Mouse (Mus musculus) stomach, embryonic 14.5 days (tissue): ENCODE data around the gene Cd101. TPM values are rescaled to one million over a fixed set of nuclear protein-coding genes. Genes with fewer than 3 reads are reported as not detected.

ENCODE experiments used
- ATAC-seq: fragments of 200-750 bp; cut with Nextera tagmentation; 2 replicates; pipeline ENCODE4 v1.8.0; 2017; ENCODE audit warnings: low read depth, moderate TSS enrichment; ENCODE audit not compliant: insufficient number of reproducible peaks, insufficient read depth, low FRiP score
- H3K27ac ChIP-seq: fragments of 300-500 bp; sonication (generic); 2 replicates; pipeline ENCODE4 v1.5.1; 2014; ENCODE audit warnings: mild to moderate bottlenecking, low read length, moderate library complexity, mixed read lengths
- H3K27me3 ChIP-seq: fragments of 300-500 bp; sonication (generic); 2 replicates; pipeline ENCODE4 v1.6.1; 2014; ENCODE audit warnings: low read length, control low read depth, mixed read lengths; ENCODE audit not compliant: control insufficient read depth, insufficient read depth
- H3K36me3 ChIP-seq: fragments of 300-500 bp; sonication (generic); 2 replicates; pipeline ENCODE4 v1.6.1; 2014; ENCODE audit warnings: mild to moderate bottlenecking, control low read depth, low read length, moderate library complexity, mixed read lengths; ENCODE audit not compliant: control insufficient read depth, insufficient read depth
- H3K4me1 ChIP-seq: fragments of 300-500 bp; sonication (generic); 2 replicates; pipeline ENCODE4 v1.6.1; 2014; ENCODE audit warnings: low read length, control low read depth, mixed read lengths; ENCODE audit not compliant: control insufficient read depth, insufficient read depth
- H3K4me2 ChIP-seq: fragments of 300-500 bp; sonication (generic); replicated peaks from 2 replicates; pipeline ENCODE4 v1.6.1; 2014; ENCODE audit warnings: low read depth, low read length, control low read depth
- H3K4me3 ChIP-seq: fragments of 300-500 bp; sonication (generic); 2 replicates; pipeline ENCODE4 v1.5.1; 2014; ENCODE audit warnings: low read depth, low read length, control low read depth
- H3K9ac ChIP-seq: fragments of 300-500 bp; sonication (generic); replicated peaks from 2 replicates; pipeline ENCODE4 v1.6.1; 2014; ENCODE audit warnings: low read depth, mild to moderate bottlenecking, control low read depth, low read length, moderate library complexity, mixed read lengths
- H3K9me3 ChIP-seq: fragments of 300-500 bp; sonication (generic); 2 replicates; pipeline ENCODE4 v1.6.1; 2016; ENCODE audit warnings: low read depth, low read length, control low read depth; ENCODE audit not compliant: control insufficient read depth
- WGBS: fragments of 180-500 bp; shearing (Covaris S2); extraction: QIAGEN DNeasy Blood & Tissue Kit; methylation state at CpG from one replicate; pipeline ENCODE4 v1.1.7; 2014; 5-methylcytosine and 5-hydroxymethylcytosine counted together
- polyA plus RNA-seq: library from polyadenylated mRNA; unstranded; fragments of >200 nt; fragmentation: Nextera tagmentation; extraction: Ambion mirVana; gene quantifications from 2 replicates; pipeline ENCODE4 v1.2.1, GENCODE M21; 2014

The Cd101 gene
- polyA plus RNA-seq, 1 experiment from 2014 or later: not detected

GRCm38 (mm10) chr3:100993158-100993557 is 36.2 kb downstream of the Cd101 start:
- H3K4me2 ChIP-seq: no peak overlapping the region
- no peak overlapping the region for H3K4me3 ChIP-seq
- ATAC-seq: no peak
- no peaks in the 10 kb centered on the region for H3K27me3 ChIP-seq
- 0 out of 2 replicates have a peak, but pooled peaks cover 11% of the 10 kb centered on the region for H3K4me1 ChIP-seq
- 55% methylated on average over 7 of the region's 7 CpGs for WGBS
- H3K9me3 ChIP-seq: no peaks in the 10 kb centered on the region
- no peak overlapping the region for H3K27ac ChIP-seq
- H3K36me3 ChIP-seq: no peaks in the 10 kb centered on the region
- no peak overlapping the region for H3K9ac ChIP-seq

- Histone ChIP-seq H3K9me3 (no peaks in the 10 kb centered on the region), H3K27ac (no peak overlapping the region), H3K4me3 (no peak overlapping the region), H3K4me1 (0 out of 2 replicates have a peak, but pooled peaks cover 11% of the 10 kb centered on the region), H3K27me3 (no peaks in the 10 kb centered on the region), H3K9ac (no peak overlapping the region), H3K4me2 (no peak overlapping the region), H3K36me3 (no peaks in the 10 kb centered on the region)
- no peak for ATAC-seq
- 54% methylated on average over 1 of the region's 1 CpGs for WGBS
Measured at GRCm38 (mm10) chr3:100990231-100990630, 39.1 kb downstream of the Cd101 start.

DNA sequence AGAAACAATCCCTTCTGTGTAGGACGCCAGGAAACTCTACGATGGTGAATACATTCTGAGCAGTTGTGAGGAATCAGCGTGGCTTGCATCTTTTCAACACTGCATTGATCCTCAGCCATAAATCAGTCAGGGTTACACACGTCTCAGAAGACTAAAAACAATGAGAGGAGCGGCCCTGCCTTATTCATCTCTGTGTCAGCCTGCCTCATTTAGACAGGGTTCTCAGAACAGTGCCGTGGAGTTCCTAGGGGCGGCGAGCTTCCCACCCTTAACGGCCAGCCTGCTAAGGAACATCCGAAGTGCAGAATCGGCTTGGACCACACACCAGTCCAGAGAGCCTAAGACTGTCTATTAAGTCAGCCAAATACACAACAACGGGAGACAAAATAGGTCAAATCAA is 39.9 kb downstream of the Cd101 start:
- H3K4me3 ChIP-seq: no peak overlapping the region
- no peaks in the 10 kb centered on the region for H3K36me3 ChIP-seq
- no peak for ATAC-seq
- no peak overlapping the region for H3K4me2 ChIP-seq
- no peak overlapping the region for H3K27ac ChIP-seq
- no peaks in the 10 kb centered on the region for H3K27me3 ChIP-seq
- no peak overlapping the region for H3K9ac ChIP-seq
- no peaks in the 10 kb centered on the region for H3K9me3 ChIP-seq
- H3K4me1 ChIP-seq: peaks cover 11% of the 10 kb centered on the region; the same call in 1 of the 2 replicates
- WGBS: 29% methylated on average over 12 of the region's 12 CpGs

GRCm38 (mm10) chr3:100979290-100979689 is 50.1 kb downstream of the Cd101 start:
- no peak overlapping the region for H3K4me2 ChIP-seq
- no peaks in the 10 kb centered on the region for H3K36me3 ChIP-seq
- H3K27me3 ChIP-seq: no peaks in the 10 kb centered on the region
- no peak for ATAC-seq
- no peaks in the 10 kb centered on the region for H3K4me1 ChIP-seq
- H3K4me3 ChIP-seq: no peak overlapping the region
- H3K9me3 ChIP-seq: no peaks in the 10 kb centered on the region
- H3K9ac ChIP-seq: no peak overlapping the region
- H3K27ac ChIP-seq: no peak overlapping the region
- WGBS: 75% methylated on average over 8 of the region's 8 CpGs

GRCm38 (mm10) chr3:100973906-100974305 is 55.5 kb downstream of the Cd101 start:
- 0% methylated on average over 1 of the region's 1 CpGs for WGBS
- ATAC-seq: no peak
- no peak overlapping the region for H3K4me3 ChIP-seq

DNA sequence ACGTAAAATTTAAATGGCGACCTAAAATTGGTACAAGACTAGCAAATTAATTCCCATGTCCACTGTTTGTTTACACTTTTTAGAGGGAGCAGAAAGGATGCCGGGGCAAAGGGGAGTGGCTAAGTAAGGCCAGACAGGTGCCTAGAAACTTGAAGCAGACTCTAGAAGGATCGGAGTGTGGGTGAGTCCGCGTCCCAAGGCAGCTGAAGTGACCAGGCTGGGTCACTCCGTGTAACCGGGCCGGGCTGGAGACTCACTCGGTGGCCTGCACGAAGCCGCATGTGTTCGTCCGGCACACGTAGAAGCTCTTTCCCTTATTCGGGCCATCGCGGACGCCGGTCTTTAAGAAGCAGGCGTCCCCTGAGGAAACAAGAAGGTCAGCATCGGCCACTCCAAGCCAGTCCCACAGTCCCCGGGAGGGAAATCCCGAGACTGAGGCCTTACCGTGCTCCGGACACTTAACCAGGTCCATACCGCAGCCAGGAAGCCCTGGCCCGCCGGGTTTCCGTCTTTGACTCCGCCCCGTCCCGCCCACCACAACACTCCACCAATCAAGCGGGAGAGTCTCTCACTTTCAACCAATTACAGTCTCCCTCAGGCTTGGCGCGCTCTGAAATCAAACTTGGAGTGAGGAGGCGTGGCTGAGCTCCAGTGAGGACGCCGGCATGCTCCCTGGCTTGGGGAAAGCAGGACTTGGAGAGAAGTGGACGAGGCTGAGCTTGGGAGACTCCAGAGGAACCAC is 60.0 kb downstream of the Cd101 start, which contains the start of gene Ttf2:
Ttf2 (minus strand) TSS at position 488 of the 742 bp plus-strand sequence.
- ATAC-seq: peak; percentile 98
- Histone ChIP-seq H3K27ac (no peak within 1 kb of the TSS), H3K4me3 (peak within 1 kb of the TSS; percentile 68), H3K4me1 (peaks cover 7% of the 10 kb centered on the region; the same call in 1 of the 2 replicates), H3K9ac (peak within 1 kb of the TSS; percentile 43), H3K36me3 (no peaks in the 10 kb centered on the region; the same call in 1 of the 2 replicates), H3K4me2 (peak within 1 kb of the TSS; percentile 70), H3K27me3 (no peaks in the 10 kb centered on the region), H3K9me3 (no peaks in the 10 kb centered on the region)
- WGBS: 0% methylated on average over 40 of the region's 40 CpGs

More at GRCm38 (mm10) chr3:100973906-100974305, 55.5 kb downstream of the Cd101 start:
- Histone ChIP-seq H3K36me3 (no peaks in the 10 kb centered on the region), H3K4me2 (no peak overlapping the region), H3K27ac (no peak overlapping the region), H3K9me3 (no peaks in the 10 kb centered on the region), H3K27me3 (no peaks in the 10 kb centered on the region), H3K4me1 (peaks cover 4% of the 10 kb centered on the region; the same call in 1 of the 2 replicates), H3K9ac (no peak overlapping the region)

- no peak for ATAC-seq
- H3K27ac ChIP-seq: no peak overlapping the region
- H3K9ac ChIP-seq: no peak overlapping the region
- H3K9me3 ChIP-seq: no peaks in the 10 kb centered on the region
- peaks cover 30% of the 10 kb centered on the region for H3K36me3 ChIP-seq
- peaks cover 3% of the 10 kb centered on the region; the same call in 1 of the 2 replicates for H3K4me1 ChIP-seq
- no peaks in the 10 kb centered on the region for H3K27me3 ChIP-seq
- H3K4me2 ChIP-seq: no peak overlapping the region
- no peak overlapping the region for H3K4me3 ChIP-seq
- 84% methylated on average over 14 of the region's 14 CpGs for WGBS
Measured at GRCm38 (mm10) chr3:100963849-100964542, 65.4 kb downstream of the Cd101 start.

DNA sequence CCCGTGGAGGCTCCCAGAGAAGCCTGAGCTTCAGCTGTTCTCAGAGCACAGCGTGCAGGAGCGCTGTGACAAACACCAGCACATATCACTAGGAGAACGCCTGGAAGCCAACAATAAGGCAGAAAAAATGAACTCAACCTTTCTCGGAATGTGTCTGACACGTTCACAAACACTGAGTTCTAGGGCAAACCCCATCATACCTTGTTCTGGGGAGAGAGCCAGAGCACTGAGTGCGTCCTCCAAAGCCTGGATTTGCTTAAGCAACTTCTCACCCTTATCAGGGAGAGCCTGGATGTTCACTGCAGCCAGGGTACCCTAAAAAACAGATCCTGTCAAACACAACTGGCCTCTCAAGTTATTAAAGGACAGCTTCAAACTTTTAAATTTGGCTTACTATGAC is 67.9 kb downstream of the Cd101 start:
- Histone ChIP-seq H3K9ac (no peak overlapping the region), H3K36me3 (peaks cover 34% of the 10 kb centered on the region), H3K4me3 (no peak overlapping the region), H3K9me3 (no peaks in the 10 kb centered on the region), H3K4me1 (no peaks in the 10 kb centered on the region), H3K27me3 (no peaks in the 10 kb centered on the region), H3K4me2 (no peak overlapping the region), H3K27ac (no peak overlapping the region)
- no peak for ATAC-seq
- WGBS: 82% methylated on average over 7 of the region's 7 CpGs
